Mouse (Mus musculus): Measurements from ENCODE around the gene P3h4. TPM values are rescaled to one million over a fixed set of nuclear protein-coding genes. Genes with fewer than 3 reads are reported as not detected.

The P3h4 gene
- polyA plus RNA-seq (2012; rRNA removed), result 2.5 and 2.8 TPM in 2 replicates
- polyA plus RNA-seq (2014; fragmentation: Nextera tagmentation; extraction: Ambion mirVana), result 2.8 and 3.9 TPM in 2 replicates

DNA sequence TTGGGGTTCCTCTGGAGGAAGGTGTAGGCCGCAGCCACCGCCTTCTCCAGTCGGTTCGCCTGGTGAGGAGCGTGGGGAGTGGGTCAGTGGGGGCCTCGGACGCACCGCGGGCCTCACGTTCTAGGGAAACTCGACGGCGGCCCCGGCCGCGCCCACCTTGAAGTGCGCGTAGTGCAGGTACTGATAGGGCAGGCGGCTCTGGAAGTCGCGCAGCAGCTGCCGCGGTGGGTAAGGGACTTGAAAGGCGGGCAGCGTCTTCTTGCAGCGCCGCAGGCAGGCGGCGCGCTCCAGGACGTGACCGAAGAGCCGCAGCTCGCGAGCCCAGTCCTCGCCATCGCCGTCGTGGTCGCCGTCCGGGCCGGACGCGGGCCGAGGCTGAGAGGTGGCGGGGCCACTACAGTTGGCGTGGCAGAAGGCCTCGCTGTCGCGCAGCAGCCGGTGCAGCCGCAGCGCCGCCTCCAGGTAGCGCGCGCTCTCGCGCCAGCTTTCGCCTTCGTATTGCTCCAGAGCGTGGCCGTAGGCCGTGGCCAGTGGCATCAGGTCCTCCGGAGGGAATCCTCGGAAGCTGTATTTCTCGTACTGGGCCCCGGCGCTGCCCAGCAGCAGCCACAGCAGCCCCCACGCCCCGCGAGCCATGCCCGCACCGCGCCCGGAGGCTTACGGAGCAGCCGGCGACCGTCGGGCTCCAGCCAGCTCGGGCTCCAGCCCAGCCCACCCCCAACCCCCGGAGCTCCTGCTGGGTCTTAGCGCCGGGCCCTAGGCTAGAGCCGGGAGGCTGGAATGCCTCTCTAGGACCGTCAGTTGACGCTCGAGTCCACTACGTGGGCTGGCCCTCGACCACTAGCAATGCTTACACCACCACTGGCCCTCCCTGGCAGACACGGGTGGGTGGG is at the start of gene P3h4:
Gene P3h4, minus strand, starts transcription at position 816 of the 893 bp plus-strand sequence.
- H3K4me3 ChIP-seq (ENCODE audit: insufficient read depth in 1 of 2, low read depth in 2 of 2, low read length in 2 of 2), result peak within 1 kb of the TSS; percentile 36 to 44
- H3K4me2 ChIP-seq (ENCODE audit: low read depth), result peak within 1 kb of the TSS; percentile 36
- H3K36me3 ChIP-seq (replicated peaks; ENCODE audit: control insufficient read depth, insufficient read depth, low read depth), result no peaks in the 10 kb centered on the region
- TF ChIP-seq CTCF (IDR thresholded peaks at IDR 0.05; ENCODE audit: low read depth) (peak; percentile 52), EP300 (IDR thresholded peaks at IDR 0.05; ENCODE audit: low read depth) (no peak)
- DNase-seq (ENCODE audit: low read depth in 3 of 3, low spot score in 3 of 3), result no peak
- no peak within 1 kb of the TSS for H3K9ac ChIP-seq (replicated peaks)
- H3K4me1 ChIP-seq (replicated peaks; ENCODE audit: control insufficient read depth in 2 of 2, insufficient read depth in 2 of 2, low read length in 1 of 2), result no peaks in the 10 kb centered on the region
- peak; percentile 71 for ATAC-seq (ENCODE audit: insufficient read depth)
- H3K27me3 ChIP-seq (ENCODE audit: control insufficient read depth, insufficient read depth, low read length), result peaks cover 35% of the 10 kb centered on the region
- 3% methylated on average over 90 of the region's 93 CpGs for WGBS (ENCODE audit: insufficient replicate concordance)
- no peak within 1 kb of the TSS for H3K27ac ChIP-seq
- no peaks in the 10 kb centered on the region for H3K9me3 ChIP-seq (ENCODE audit: control insufficient read depth, low read length)

DNA sequence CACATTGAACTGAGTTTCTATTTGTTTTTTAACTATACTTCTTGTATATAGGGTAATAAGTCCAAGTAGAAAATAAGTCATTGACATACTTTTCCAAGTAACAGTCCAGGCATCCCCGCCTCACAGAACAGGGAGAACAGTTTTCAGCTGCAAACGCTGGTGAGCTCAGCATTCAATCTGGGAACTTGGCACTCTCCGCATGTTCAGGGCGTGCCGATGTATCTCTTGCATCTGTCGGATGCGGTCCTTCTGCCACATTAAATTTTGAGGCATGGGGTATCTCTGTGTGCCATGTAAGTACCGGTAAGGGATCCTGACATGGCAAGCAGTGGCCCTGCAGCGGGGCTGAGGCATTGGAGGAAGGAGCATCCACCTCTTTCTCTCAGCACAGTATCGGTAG is 48.1 kb upstream of the P3h4 start:
- TF ChIP-seq CTCF (IDR thresholded peaks at IDR 0.05; ENCODE audit: low read depth), result no peak
- no peak for TF ChIP-seq EP300 (IDR thresholded peaks at IDR 0.05; ENCODE audit: low read depth)
- peaks cover 6 to 7% of the 10 kb centered on the region in 2 experiments; a peak in 2 of 4 replicates for H3K4me1 ChIP-seq (replicated peaks; ENCODE audit: control insufficient read depth in 2 of 2, insufficient read depth in 2 of 2, low read length in 1 of 2)
- no peak overlapping the region for H3K4me3 ChIP-seq (ENCODE audit: insufficient read depth in 1 of 2, low read depth in 2 of 2, low read length in 2 of 2)
- H3K27me3 ChIP-seq (ENCODE audit: control insufficient read depth, insufficient read depth, low read length), result no peaks in the 10 kb centered on the region
- H3K9ac ChIP-seq (replicated peaks), result no peak overlapping the region
- no peaks in the 10 kb centered on the region for H3K9me3 ChIP-seq (ENCODE audit: control insufficient read depth, low read length)
- peaks cover 17% of the 10 kb centered on the region for H3K36me3 ChIP-seq (replicated peaks; ENCODE audit: control insufficient read depth, insufficient read depth, low read depth)
- 83% methylated on average over 10 of the region's 10 CpGs for WGBS (ENCODE audit: insufficient replicate concordance)
- H3K27ac ChIP-seq, result no peak overlapping the region
- ATAC-seq (ENCODE audit: insufficient read depth) (no peak), DNase-seq (ENCODE audit: low read depth in 3 of 3, low spot score in 3 of 3) (no peak)
- H3K4me2 ChIP-seq (ENCODE audit: low read depth), result no peak overlapping the region

DNA sequence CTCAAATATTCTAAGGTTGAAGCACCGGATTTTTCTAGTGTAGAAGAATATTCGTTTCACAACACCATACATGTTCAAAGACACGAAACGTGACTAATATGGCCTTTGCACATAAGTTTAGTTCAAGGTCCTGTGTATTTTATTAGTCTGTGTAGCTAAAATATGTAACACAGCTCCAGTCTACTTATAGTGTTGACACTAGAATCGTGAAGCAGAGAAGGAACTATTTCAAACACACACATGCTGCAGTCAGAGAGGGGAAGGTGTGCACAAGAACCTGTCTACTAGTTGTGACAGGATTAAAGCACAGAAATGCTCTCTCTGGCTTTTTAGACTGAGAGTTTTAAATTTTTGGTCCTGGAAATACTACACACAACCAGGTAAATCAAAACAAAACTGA is 43.1 kb upstream of the P3h4 start:
- H3K36me3 ChIP-seq (replicated peaks; ENCODE audit: control insufficient read depth, insufficient read depth, low read depth), result peaks cover 12% of the 10 kb centered on the region
- H3K4me2 ChIP-seq (ENCODE audit: low read depth), result no peak overlapping the region
- H3K9me3 ChIP-seq (ENCODE audit: control insufficient read depth, low read length), result no peaks in the 10 kb centered on the region
- DNase-seq (ENCODE audit: low read depth in 3 of 3, low spot score in 3 of 3), result no peak
- no peaks in the 10 kb centered on the region for H3K4me1 ChIP-seq (replicated peaks; ENCODE audit: control insufficient read depth in 2 of 2, insufficient read depth in 2 of 2, low read length in 1 of 2)
- no peaks in the 10 kb centered on the region for H3K27me3 ChIP-seq (ENCODE audit: control insufficient read depth, insufficient read depth, low read length)
- no peak overlapping the region for H3K9ac ChIP-seq (replicated peaks)
- no peak overlapping the region for H3K27ac ChIP-seq
- no peak overlapping the region for H3K4me3 ChIP-seq (ENCODE audit: insufficient read depth in 1 of 2, low read depth in 2 of 2, low read length in 2 of 2)
- ATAC-seq (ENCODE audit: insufficient read depth), result no peak
- TF ChIP-seq EP300 (IDR thresholded peaks at IDR 0.05; ENCODE audit: low read depth) (no peak), CTCF (IDR thresholded peaks at IDR 0.05; ENCODE audit: low read depth) (no peak)
- WGBS (ENCODE audit: insufficient replicate concordance), result 78% methylated on average over 5 of the region's 5 CpGs

DNA sequence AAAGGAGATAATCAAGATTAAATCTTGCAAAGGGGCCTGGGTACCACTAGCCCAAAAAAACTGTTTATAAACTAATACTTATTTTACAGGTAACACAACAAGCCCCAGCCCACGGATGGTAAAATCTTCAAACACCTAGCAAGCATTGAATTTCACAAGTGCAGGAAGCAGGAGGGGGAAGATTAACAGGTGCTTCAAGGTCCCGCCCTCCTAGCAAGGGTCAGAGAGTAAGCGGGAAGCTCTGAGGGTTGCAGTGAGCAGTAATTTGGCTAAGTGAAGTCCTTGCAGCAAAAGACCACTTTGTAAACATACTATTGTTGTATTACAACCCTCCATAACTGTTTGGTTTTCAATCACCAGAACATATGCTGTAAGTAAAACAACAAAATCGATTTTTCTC is 42.6 kb upstream of the P3h4 start:
- Histone ChIP-seq H3K4me3 (ENCODE audit: insufficient read depth in 1 of 2, low read depth in 2 of 2, low read length in 2 of 2) (no peak overlapping the region), H3K27ac (no peak overlapping the region), H3K36me3 (replicated peaks; ENCODE audit: control insufficient read depth, insufficient read depth, low read depth) (peaks cover 8% of the 10 kb centered on the region), H3K9ac (replicated peaks) (no peak overlapping the region), H3K27me3 (ENCODE audit: control insufficient read depth, insufficient read depth, low read length) (no peaks in the 10 kb centered on the region), H3K4me1 (replicated peaks; ENCODE audit: control insufficient read depth in 2 of 2, insufficient read depth in 2 of 2, low read length in 1 of 2) (no peaks in the 10 kb centered on the region), H3K9me3 (ENCODE audit: control insufficient read depth, low read length) (no peaks in the 10 kb centered on the region), H3K4me2 (ENCODE audit: low read depth) (no peak overlapping the region)
- TF ChIP-seq CTCF (IDR thresholded peaks at IDR 0.05; ENCODE audit: low read depth), result no peak
- ATAC-seq (ENCODE audit: insufficient read depth), result no peak
- WGBS (ENCODE audit: insufficient replicate concordance), result 59% methylated on average over 4 of the region's 4 CpGs
- DNase-seq (ENCODE audit: low read depth in 3 of 3, low spot score in 3 of 3), result no peak

DNA sequence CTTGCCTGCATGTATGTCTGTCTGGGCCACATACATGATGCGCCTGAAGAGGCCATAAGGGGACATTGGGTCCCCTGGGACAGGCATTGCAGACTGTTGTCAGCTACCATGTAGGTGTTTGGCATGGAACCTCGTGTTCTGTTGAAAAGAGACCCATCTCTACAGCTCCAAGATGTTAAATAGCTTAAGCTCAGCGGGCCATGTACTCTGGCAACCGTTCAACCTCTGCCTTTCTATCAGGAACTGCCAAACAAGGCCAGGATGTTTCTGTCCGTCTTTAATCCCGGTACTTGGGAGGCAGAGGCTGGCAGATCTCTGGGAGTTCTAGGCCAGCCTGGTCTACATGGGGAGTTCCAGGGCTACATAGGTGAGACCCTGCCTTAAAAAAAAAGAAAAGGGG is 28.0 kb upstream of the P3h4 start:
- Histone ChIP-seq H3K27me3 (ENCODE audit: control insufficient read depth, insufficient read depth, low read length) (no peaks in the 10 kb centered on the region), H3K4me3 (ENCODE audit: insufficient read depth in 1 of 2, low read depth in 2 of 2, low read length in 2 of 2) (no peak overlapping the region), H3K9me3 (ENCODE audit: control insufficient read depth, low read length) (no peaks in the 10 kb centered on the region), H3K4me2 (ENCODE audit: low read depth) (no peak overlapping the region), H3K4me1 (replicated peaks; ENCODE audit: control insufficient read depth in 2 of 2, insufficient read depth in 2 of 2, low read length in 1 of 2) (peaks cover 0 to 7% of the 10 kb centered on the region in 2 experiments; a peak in 3 of 4 replicates), H3K36me3 (replicated peaks; ENCODE audit: control insufficient read depth, insufficient read depth, low read depth) (no peaks in the 10 kb centered on the region), H3K27ac (no peak overlapping the region), H3K9ac (replicated peaks) (no peak overlapping the region)
- WGBS (ENCODE audit: insufficient replicate concordance), result 73% methylated on average over 6 of the region's 6 CpGs
- ATAC-seq (ENCODE audit: insufficient read depth) (no peak), DNase-seq (ENCODE audit: low read depth in 3 of 3, low spot score in 3 of 3) (no peak)
- TF ChIP-seq EP300 (IDR thresholded peaks at IDR 0.05; ENCODE audit: low read depth) (no peak), CTCF (IDR thresholded peaks at IDR 0.05; ENCODE audit: low read depth) (no peak)

Measured in liver, embryonic 14.5 days (tissue).